Comparison of ENCODE assay signal across 2 mouse cellular contexts in the genomic region with DNA sequence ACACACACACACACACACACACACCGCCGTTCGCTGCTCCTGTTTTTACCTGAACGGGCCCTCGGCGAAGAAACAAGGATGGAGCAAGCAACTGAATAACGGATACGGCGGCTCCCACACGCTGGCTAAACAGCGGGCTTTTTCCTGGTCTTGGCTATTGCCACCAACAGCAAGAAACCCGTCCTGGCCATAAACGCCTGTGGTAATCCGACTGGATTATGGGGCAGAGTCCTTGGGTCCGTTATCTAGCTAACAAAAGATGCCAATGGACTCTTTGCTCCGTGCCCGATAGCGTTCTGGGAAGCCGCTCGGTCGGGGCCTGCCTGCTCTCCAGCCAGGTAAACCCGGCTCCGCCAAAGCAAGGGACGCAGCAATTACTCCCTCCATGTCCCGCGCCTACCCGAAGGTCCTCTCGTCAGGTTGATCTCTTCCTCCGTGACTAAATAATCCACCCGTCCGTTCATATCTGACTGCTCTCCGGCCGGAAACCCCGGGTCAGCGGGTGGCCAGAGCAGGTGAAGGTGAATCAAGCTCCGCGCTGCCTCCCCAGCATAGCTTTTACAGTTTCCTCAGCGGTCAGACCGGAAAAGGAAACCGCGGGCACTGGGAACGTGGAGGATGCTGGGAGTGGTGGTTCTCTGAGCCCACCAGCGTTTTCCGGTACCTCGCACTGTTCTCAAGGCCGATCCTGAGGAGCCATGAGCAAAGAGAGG.
A peak's percentile ranks its signal among the peaks of the same experiment; 100 is the strongest.
TF ChIP-seq lines count a peak whose summit lies in the region.

TSS of gene Gm20498 (minus strand) at position 590 of the 713 bp plus-strand sequence.
TSS of gene Synj2bp (minus strand) at position 596 of the 713 bp plus-strand sequence.

TF ChIP-seq in C2C12, 6 proteins besides CTCF, POLR2A, EP300 and RAD21 (continued from another document):
- TF ChIP-seq CEBPB (IDR thresholded peaks at IDR 0.05; ENCODE audit: low read depth), result no peak
- no peak for TF ChIP-seq FOSL1 (IDR thresholded peaks at IDR 0.05; ENCODE audit: insufficient read depth, low read length, poor library complexity, severe bottlenecking)
- TF ChIP-seq MYOG (IDR thresholded peaks at IDR 0.05; ENCODE audit: control insufficient read depth, extremely low read depth, insufficient read length), result no peak

TF ChIP-seq in myocyte, 11 proteins besides CTCF, POLR2A, EP300 and RAD21 (continued from another document):
- TF ChIP-seq POLR2AphosphoS2 (IDR thresholded peaks at IDR 0.05; ENCODE audit: insufficient read length, low read depth) (peak; percentile 79), TCF3 (IDR thresholded peaks at IDR 0.05; ENCODE audit: insufficient read length, low read depth) (no peak)
